Mouse (Mus musculus) cerebellum, postnatal 25 days (tissue): ENCODE results near the gene Apopt1.

ENCODE experiments used
- DNase-seq, 2 experiments: peaks; one replicate each; pipeline ENCODE4 v3.0.0; 2021; ENCODE audit warnings: mixed read lengths in 2 of 2

Gene Apopt1

DNA sequence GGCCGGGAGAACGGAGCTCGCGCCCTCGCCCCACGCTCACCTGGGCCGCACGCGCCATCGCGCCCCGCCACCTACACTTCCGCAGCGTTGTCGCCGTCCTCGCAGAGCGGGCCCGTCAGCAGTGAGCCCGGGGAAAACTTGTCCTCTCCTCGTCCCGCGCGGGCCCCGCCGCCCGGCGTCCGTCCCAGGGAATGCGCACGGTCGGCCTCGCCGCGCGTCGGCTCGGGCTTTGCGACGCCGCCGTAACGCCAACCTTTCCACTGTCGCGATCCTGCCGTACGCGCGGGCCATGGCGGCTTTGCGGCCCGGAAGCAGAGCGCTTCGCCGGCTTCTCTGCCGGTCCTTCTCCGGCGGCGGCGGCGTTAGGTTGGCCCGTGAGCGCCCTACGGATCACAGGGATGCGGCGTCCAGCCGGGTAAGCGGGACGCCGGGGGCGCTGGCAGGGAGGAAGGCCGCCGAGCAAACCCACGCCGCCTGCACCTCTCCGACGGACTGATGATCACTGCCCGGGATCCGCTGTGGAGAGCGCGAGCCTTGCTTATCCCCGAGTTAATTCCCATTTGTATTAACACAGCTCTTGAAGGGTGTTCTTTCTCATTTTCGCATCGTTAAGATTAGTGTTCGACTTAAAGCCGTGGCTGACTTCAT lies at the start of gene Apopt1, which contains the start of gene Bag5:
Apopt1 (plus strand) TSS at position 258 of the 648 bp plus-strand sequence.
Bag5 (minus strand) TSS at position 254 of the 648 bp plus-strand sequence.
- DNase-seq = peak; percentile 96 to 97

DNA sequence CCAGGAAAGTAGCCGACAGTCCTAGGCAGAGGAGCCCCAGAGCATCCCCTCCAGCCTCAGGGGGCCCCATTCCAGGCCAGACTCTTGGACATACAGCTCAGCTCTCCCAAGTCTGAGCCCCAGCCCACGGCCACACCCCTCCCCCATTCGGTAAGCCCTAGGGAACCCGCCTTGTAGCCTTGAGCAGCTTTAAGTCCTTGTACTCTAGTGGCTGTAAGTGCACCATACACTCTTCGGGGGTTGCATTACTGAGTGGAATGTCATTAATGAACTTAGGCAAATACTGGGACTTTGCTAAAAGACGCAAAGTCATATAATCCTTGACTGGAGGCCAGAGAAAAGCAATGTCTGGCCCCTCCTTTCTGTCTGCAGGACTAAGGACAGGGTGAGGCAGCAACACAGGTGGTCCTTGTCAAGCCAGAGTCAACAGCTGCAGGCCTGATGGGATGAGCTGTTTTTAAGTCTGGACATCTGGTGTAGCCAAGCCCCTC lies 48.9 kb upstream of the Apopt1 start:
- DNase-seq = peak in 1 of 2 experiments; percentile 38

DNA sequence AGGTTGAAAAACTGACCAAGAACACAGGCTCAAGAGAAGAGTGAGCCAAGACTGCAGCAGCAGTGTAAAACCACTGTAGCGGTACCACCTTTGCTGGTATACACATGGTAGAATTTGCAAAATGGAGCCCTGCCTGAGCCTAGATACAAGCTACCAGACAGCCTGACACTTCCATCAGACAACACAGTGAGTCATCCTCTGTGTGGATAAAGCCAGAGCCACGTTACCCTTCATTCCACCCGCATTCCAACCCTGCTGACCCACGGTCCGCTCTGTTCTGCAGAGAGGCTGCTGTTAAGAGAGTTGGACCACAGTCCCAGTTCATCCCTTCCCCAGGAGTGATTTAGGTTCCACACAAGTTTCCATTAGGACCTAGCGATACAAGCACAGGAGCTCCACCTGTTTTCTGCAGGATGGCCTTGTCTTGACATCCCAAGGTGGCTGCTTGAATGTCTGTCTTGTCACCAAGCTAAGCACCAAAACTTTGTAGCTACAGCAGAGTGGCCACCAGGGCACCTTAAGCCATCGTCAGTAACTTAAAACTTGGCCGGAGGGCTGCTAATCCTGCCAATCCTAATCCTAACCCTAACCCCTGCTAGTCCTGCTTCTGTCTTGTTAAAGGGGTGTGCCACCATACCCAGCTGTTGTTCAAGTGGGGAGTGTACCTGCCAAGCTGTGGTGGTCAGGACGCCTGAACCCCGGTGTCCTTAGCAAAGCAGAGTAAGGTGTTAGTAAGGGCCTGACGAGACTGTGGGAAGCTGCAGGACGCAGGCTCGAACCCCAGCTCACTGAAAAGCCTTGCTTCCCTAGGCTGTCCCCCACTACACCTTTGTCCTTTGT lies 47.8 kb upstream of the Apopt1 start:
- no peak for DNase-seq

DNA sequence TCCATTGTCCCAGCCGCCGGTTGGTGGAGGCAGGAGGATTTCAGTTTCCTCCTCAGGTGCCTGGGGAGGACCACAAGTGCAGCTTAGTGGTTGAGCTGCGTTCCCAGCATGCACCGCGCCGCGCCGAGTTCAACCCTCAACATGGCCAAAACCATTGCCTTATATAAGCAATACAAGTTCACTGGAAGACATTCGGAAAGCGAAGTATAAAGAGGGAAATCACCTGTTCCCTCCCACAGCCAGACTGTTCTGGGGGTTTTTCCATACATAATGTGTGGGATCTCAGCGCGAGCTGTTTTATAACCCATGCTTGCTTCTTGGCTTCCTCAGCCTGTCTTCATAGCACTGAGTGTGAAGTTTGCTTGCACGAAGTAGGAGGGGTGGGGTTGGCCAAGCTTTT lies 46.7 kb upstream of the Apopt1 start:
- DNase-seq = no peak

DNA sequence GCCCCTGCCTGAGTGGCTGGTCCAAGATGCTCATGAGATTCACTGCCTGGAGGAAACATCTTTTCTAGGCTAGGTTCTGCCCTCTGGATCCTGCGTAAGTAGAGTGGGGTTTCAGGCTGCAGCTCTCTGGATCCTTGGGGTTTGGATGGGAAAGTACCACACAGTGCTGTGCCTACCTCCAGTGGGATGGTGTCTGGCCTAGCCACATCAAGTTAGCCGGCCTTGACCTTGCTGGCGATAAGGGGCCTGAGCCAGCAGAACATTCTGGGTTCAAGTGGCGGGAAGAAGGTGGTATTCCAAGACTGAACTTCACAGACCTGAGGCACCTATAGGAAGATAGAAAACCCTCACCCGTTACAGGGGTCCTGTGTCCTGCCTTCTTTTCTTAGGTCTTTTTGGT lies 45.6 kb upstream of the Apopt1 start:
- DNase-seq = no peak

DNA sequence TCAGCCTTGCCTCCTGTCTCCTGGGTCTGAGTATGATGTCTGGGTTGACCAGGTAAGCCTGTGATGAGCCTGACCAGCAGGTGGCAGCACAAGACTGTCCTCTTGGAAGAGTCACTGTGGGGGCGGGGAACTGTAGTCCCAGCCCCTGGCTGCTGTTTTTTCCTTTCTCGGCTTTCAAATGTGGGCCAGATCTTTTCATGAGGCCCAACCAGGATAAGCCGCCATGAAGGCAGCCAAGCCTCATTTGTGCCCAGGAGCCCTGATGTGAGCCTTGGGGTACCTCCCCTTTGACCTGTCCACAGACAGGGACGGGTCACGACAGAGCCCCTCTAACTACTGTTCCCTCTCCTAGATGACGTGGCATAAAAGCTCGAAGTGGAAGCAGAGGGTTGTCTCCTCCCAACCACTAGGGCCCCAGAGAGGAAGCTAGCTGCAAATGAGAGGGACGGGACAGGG lies 44.6 kb upstream of the Apopt1 start:
- DNase-seq = peak; percentile 97 to 99

DNA sequence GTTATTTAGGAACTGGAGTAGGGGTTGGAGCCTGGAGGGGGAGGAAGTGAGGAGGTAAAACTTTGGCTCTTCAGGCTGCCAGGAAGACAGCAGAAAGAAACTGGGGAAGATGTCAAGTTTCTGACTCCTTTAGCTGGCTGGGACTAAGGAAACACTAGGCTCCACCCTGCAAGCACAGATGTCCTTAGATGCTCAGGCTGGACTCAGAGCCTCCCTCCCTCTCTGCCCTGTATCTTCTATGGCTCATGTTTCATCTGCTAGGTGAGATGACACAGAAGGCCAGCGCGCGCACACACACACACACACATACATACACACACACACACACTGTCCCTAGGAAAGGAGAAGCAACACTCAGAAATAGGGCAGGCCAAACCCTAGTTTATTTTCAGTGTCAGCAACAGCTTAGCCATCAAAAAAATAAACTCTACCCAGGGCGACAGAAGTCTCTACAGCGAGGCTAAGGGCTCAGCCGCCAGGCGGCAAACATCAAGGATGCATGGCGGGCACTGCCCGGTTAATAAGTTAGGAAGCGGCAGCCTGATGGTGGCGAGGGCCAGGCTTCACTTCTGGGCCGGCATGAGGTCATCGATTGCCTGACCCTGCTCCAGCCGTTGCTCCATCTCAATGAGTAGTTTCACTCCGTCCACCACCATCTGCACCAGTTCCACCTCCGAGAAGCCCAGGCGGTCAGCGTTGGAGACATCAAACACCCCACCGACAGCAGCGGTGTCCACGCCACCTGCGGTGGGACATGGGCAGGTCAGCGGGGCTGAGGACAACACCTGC lies 43.9 kb upstream of the Apopt1 start:
- DNase-seq = peak; percentile 53 to 64

DNA sequence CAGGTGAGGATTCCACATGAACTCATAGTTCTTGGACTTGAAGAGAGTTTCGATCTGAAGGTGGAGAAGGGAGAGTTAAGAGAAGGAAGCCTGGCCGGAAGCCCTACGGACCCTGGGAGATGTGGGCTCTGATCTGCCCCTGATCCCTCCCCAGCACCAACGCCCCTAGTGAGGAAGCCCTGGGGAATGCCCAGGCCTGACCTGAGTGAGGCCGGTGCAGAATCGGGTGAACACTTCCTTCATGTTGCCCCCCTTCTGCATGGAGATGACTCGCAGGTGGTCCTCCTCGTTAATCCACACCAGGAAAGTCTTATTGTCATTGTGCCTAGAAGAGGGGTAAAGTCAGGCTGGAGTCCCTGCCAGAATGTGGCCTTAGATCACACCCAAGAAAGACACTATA lies 43.1 kb upstream of the Apopt1 start:
- DNase-seq = peak in 1 of 2 experiments; percentile 49

DNA sequence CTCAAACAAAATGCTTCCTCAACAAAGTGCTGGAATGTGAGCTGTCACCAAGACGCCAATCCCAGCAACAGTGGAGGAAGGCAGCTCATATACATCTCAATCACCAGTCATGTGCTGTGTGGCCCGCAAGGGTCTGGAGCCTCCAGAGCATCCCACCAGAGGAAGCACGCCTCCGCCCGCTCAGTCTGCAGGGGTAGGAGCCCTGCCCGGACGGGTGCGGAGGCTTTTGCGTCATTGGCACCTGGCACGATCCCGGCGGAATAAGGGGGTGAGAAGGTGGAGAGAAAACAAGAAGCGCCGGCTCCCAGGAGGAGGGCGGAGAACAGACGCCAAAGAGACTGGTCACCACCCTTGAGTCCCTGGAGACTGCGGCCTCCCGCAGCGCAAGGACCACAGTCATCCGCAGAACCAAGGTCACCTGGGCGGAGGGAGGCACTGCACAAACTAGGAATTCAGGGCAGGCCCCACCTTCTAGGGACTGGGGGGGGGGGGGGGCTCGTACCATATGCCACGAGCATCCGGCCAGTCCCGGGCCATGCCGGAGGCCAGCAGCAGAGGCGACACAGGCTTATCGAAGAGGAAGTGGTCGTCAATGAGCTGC lies 42.6 kb upstream of the Apopt1 start:
- peak; percentile 88 for DNase-seq

DNA sequence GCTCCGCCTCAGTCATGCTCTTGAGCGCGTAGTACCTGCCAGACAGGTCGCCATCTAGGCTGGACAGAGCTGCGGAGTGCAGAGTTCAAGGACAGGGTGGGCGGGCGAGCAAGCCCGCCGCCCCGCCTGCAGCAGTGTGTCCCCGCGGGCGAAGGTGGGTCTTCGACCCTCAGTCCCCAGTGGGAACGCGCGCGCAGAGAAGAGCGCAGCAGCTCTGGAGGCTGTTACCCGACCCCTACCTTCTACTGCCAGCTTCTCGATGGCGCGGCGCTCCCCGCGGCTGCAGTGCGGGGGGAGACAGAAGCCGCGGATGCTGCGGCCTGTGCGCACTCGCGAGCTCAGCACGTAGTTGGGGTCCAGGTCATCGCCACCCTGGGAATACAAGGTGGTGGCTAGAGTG lies 42.1 kb upstream of the Apopt1 start:
- no peak for DNase-seq

DNA sequence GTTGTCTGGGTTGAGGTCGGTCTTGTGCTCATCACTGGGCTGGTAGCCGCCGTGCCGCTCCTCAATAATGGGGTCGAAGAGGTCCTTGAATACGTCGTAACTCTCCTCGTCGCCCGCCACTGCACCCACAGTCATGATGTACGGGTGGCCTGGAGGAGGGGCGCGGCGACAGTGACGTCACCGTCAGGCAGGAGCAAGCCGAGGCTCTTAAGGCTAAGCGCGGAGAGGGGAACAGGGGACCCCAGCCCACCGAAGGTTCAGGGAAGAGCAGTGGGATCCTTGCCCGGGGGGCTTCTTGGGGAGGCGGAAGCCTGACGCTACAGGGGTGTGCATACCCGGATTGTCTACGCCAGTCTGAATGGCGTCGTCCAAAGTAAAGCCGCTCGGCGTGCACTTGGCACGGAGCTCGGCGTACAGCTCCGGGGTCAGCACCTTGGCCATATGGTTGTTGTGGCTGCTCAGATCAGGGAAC lies 41.6 kb upstream of the Apopt1 start:
- DNase-seq = peak; percentile 86 to 88

DNA sequence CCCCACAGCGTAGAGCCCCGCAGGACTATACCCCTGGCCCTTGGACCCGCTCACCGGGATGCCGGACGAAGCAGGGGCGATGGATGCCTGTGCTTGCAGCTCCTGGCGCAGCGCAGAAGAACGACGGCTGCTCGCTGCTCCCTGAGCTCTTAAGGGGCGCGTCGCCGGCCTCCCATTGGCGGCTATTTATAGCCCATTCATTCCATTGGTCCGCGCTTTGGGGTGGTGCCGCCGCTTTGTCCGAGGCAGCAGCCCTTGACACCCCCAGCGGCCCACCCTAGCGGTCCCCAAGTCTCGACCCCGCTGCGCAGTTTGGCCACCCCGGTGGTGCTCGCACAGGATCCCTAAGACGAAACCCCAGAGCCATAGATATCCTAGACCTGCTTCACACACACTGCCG lies 40.9 kb upstream of the Apopt1 start, which contains the start of gene Ckb:
Ckb (minus strand) TSS at position 163 of the 400 bp plus-strand sequence.
- DNase-seq = peak; percentile 96

DNA sequence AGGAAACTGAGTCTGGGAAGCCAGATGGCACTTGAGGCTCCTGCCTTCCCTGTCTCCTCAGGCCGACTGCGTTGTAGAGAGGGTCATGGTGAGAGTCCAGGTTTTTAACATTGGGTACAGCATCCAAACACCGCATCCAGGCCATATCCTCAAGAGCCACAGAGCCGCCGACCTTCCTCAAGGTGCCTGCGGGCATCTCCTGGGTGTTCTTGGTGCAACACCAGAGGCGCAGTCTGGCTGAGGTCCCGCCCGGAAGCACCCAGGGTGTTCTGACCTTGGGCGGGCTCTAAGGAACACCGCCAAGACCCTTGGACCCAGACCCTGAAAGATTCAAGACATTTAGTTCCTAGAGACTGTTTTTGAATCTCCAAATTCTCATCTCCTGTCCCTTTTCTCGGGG lies 40.5 kb upstream of the Apopt1 start:
- DNase-seq = peak in 1 of 2 experiments; percentile 71

DNA sequence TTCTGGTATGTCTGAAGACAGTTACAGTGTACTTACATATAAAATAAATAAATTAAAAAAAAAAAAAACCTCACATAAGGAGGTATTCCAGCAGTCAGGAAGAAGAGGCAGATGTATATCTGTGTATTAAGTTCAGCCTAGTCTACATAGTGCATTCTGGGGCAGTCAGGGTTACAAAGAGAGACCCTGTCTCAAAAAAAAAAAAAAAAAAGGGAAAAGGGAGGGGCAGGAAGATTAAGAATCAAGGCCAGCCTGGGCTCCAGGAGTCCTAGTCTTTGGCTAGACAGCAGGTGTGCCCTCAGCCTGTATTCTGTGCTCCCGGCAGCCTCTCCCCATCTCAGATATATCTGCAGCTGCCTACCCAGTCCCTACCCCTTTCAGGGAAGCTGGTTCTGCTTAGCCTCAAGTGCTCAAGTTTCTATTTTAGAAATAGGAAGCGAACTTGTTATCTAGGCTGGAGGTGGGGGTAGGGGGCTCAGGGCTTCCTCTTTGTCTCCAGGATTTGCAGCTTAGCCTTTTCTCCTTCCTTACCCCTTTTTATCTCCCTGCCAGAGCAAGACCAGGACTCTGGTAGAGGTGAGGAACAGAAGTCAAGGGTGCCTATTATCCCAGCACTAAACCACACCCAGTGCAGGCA lies 38.1 kb upstream of the Apopt1 start:
- no peak for DNase-seq

DNA sequence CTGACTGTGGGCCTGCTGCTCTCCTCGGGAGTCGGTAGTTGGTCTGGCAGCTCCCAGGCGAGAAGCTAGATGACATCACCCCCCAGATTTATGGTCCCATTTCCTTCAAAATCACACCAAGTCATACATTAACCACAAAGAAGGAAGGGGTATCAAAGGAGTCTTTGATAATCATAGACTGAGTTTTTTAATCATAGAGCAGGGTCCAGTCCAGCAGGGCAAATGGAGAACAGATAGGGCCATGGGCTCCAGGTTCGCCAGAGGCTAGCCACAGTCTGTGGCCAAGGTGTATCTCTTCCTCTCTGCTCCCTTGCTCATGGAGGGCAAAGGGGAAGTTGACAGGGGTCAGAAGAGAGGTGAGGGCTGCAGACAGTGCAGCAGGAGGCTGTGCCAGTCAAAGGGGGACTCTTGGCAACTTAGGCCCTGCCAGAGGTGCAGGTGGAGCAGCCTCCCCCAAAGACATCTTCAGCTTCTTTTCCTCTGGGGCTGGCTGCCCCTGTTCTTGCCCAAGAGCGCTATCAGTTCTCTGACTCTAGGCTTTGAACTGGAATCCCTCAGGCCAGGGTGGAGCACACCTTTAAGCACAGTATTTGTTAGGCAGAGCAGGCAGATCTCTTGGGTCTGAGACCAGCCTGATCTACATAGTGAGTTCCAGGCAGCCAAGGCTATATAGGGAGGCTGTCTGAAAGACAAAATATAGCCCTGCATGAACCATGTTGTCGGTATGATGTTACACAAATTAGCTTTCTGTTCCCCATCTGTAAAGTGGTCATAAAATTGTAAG lies 37.1 kb upstream of the Apopt1 start:
- DNase-seq = no peak

DNA sequence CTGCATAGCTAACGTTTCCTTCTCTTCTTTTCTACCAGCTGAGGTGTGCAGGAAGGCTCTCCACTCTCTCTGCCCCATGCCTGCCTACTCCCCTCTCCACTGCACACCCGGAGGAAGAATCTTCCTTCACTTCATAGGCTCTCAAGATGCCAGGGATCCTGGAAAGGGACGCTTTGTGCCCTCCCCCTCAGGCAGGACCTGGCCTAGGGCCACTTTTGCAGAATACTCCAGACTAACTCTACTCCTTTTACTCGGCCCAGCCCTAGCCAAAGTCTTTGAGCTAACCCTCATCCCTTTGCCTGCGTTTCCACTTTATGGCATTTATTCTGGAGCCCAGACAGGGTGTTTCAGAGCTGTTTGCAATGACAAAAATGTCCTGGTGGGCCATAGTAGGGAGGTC lies 35.6 kb upstream of the Apopt1 start:
- peak in 1 of 2 experiments; percentile 61 for DNase-seq

DNA sequence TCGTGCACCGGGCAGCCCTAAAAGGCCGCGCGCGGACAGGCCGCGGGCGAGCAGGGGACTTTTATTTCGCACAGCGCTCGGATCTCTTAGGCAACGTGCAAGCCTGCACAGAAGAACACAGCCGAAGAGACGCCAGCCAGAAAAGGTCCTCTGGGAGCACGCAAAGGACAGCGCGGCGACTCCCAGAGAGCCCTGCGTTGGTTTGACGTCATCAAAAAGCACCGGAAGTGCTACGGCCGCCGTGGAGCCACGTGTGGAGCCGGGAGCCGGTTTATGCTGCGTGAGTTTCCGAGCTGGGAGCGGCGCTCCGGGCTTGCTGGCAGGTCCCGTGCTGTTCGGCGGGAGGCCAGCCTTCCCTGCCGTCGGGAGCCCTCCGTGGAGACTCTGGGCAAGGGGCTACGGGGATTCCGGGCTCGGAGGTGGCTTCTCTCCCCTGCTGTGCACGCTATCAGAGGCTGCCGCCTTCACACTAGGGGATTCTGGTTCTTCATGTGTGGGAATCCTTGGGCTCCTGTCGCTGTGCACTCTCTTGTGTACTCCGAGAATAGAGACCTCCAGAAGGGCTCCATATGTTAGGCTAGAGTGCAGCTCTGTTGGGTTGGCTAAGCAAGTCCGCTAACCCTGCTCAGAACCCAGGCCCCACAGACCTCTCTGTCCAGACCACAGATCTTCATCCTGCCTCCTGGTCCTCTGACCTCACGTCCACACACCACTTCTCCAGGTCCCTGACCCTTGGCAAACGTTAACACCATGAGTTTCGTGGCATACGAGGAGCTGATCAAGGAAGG lies 35.0 kb upstream of the Apopt1 start, which contains the start of gene Trmt61a:
Trmt61a (plus strand) TSS at position 224 of the 788 bp plus-strand sequence.
- peak; percentile 92 to 94 for DNase-seq

DNA sequence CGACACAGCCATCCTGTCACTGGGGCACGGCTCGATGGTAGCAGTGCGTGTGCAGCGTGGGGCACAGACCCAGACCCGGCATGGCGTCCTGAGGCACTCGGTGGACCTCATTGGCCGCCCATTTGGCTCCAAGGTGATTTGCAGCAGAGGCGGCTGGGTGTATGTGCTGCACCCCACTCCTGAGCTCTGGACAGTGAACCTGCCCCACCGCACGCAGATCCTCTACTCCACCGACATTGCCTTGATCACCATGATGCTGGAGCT lies 34.5 kb upstream of the Apopt1 start:
- DNase-seq = no peak

DNA sequence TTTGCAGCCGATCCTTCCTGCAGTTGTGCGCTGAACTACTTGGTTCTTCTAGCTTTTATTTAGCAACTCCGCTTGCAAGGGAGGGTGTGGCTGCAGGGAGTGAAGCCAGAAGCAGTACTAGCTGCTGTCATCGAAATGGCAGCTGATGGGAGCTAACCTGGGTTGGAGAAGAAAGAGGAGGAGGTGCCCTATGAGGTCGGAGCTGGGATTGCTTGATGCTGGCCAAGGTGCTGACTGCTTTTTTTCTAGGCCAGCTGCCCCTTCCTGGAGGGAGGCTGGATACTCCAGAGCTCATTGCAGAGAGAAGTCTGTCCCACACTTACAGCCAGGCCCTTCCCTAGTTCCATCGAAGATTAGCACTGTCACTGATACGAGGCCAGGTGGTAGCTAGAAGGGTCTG lies 34.1 kb upstream of the Apopt1 start:
- DNase-seq = no peak

DNA sequence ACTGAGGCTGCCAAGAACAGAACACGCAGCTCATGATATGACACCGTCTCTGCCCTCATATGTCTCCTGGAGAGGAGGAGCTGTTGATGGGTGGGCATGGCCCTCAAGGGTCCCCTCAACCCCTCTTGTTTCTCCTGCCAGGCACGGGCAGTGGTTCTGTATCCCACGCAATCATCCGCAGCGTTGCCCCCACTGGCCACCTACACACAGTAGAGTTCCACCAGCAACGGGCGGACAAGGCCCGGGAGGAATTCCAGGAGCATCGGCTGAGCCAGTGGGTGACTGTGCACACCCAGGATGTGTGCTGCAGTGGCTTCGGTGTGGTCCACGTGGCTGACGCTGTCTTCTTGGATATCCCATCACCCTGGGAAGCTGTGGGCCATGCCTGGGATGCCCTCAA lies 32.4 kb upstream of the Apopt1 start:
- DNase-seq = no peak
